Mouse (Mus musculus) cerebellum, adult 2 months (tissue): ENCODE results near the gene Olfr1245.
"Not testable (repeated sequence)": the region's sequence is repeated elsewhere in the genome, so short reads cannot be mapped to it uniquely, and the experiment has no call there.

Source experiments
- CTCF ChIP-seq: fragments of 200-500 bp; IDR thresholded peaks from 2 replicates; pipeline ENCODE4 v1.5.1; 2011; ENCODE audit warnings: low read depth, mild to moderate bottlenecking, control low read depth, low read length, moderate library complexity, borderline replicate concordance; ENCODE audit not compliant: insufficient read depth
- POLR2A ChIP-seq: fragments of 200-500 bp; IDR thresholded peaks from 2 replicates; pipeline ENCODE4 v1.6.1; 2011; ENCODE audit warnings: low read length, control low read depth, borderline replicate concordance; ENCODE audit not compliant: insufficient read depth

DNA sequence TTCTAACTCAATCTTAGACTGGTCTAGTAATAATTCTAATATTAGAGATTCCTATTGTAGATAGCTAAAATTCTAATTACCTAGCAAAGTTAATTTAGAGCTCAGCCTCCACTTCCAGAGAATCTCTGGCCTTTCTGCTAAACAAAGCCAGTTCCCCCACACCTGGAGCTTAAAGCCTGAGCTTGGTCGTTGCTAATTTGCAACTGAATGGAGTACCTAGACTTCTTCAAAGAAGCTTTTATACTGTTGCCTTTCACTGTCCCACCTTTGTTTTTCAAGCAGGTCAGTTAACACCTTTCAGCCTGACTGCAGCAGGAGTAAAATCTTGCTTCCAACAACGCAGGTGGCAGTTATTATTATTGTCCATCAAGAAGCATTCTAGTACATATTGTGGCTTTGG lies 15.5 kb downstream of the Olfr1245 start:
- not testable (repeated sequence) for TF ChIP-seq CTCF, POLR2A
